Mouse (Mus musculus): ENCODE data around the gene Sncb. TPM values are rescaled to one million over a fixed set of nuclear protein-coding genes. Genes with fewer than 3 reads are reported as not detected.

Gene Sncb
- total RNA-seq (2023; ENCODE audit: inconsistent age) = not detected in 4 replicates

DNA sequence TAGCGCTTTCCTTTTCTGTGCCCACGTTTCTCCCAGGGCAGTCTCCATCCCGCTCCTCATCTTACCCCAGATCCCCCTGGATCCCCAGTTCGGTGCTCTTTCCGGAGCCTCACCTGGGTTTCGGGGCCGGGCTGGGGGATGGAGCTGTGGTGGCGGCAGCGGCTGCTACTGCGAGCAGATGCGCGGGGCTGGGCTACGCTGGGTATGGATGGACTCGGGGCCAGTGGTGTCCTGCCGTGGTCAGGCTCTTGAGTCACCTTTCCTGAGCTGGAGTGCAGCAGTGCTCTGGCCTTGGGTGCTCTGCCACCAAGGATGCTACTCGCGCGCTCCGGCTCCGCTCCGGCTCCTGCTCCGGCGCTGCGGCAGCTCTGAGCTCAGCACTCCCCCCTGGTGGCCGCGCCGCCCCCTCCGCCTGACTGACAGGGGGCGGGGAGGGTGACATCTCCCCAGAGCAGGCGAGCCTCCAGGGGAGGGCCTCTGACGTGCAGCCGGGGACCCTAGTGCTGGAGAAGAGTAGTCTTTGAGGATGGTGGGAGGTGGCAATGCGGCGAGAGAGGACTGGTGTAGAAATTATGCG is at the start of gene Sncb:
Gene Sncb, minus strand, starts transcription at position 404 of the 577 bp plus-strand sequence.

DNA sequence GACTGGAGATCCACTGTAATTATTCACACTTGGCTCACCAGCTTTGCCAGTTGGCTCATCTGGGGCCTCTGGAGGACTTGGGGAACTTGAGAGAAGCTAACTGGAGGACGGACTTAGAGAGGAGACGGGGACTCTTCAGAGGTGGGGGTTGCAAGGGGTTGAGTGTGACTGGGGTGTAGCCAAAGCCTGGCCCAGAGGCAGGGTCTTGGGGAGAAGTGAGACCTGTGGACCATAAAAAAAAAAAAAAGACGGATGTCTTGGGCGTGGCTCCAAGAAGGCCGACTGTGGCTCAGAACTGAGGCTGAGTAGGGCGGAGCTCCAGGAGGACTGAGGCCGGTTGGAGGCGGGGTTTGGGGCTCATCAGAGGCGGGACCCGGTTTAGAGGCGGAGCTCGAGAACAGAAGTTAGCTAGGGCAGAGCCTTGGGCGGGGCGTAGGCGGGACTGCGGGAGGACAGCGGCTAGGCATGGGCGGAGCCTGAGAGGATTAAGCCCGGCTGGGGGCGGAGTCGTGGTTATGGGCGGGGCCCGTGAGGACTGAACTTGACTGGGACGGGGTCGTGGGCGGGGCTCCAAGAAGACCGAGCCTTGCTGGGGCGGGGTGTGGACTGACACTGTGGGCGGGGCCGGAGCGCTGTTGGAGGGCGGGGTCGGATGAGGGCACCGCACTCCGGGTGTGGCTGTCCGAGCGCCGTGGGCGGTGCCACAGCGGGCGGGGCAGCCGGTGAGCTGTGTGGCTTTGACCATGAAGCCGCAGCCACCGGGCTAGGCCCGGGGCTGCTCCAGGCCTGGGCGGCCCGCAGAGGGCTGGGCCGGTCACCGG is 22.6 kb upstream of the Sncb start, which contains the start of gene Tspan17:
Gene Tspan17, plus strand, starts transcription at position 638 of the 821 bp plus-strand sequence.

DNA sequence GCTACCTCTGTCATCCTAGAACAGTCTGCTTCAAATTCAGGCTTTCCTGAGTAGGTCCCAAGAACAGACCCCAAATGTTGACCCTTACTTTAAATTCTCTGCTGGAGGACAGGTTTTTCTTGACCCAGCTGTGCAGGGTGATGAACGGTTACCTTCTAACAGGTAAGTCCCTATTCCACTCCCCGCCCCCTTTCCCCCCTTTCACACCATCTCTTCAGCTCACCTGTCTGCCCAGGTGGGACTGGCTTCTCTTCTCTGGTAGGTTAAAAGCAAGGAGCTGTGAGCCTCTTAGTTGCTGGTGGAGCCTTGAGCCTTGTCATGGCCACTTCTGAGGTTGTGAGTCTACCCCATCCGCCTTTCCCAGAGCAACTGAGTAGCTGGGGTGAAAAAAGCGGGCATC is 17.3 kb upstream of the Sncb start, which contains the start of gene Eif4e1b:
Gene Eif4e1b, plus strand, starts transcription at position 301 of the 400 bp plus-strand sequence.

DNA sequence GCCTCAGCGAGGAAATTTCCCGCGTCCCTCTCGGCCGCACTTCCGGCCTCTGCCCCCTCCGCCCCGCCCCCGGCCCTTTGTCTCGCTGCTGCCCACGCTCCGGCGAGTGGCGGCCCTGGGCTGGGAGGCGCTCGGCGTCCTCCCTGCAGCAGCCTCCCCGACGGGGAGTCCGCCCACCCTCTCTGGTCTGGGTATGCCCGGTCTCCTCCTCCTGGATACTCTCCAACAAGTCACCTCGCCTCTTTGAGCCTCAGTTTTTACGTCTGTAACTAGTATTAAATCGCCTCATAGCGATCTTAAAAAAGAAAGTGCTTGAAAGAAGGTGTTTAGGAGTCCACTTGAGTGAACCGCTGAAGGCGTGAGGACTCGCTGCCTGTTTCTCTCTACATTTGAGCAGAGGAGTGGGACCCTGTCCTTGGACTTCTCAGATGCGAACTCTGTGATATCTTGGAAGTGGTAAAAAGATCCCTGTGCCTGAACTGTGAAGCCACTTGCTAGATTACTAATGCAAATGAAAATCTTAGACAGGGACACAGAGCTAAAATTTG is 16.5 kb downstream of the Sncb start, which contains the start of gene Gprin1:
Gene Gprin1, minus strand, starts transcription at position 11 of the 548 bp plus-strand sequence.

Other genes starting within 250 kb of the Sncb start
- 32.2 to 39.9 TPM (median 38.0 TPM) in 4 replicates for gene 4833439L19Rik, start 201.2 kb downstream of the Sncb start, total RNA-seq (2023; ENCODE audit: inconsistent age)
- 6.8 to 8.6 TPM (median 7.3 TPM) in 4 replicates for gene Arl10, start 191.6 kb downstream of the Sncb start, total RNA-seq (2023; ENCODE audit: inconsistent age)
- gene Nop16, start 176.5 kb downstream of the Sncb start, total RNA-seq (2023; ENCODE audit: inconsistent age) = 13.4 to 21.1 TPM (median 16.2 TPM) in 4 replicates
- 61.3 to 69.6 TPM (median 64.9 TPM) in 4 replicates for gene Higd2a, start 176.4 kb downstream of the Sncb start, total RNA-seq (2023; ENCODE audit: inconsistent age)
- gene Cltb, start 155.3 kb downstream of the Sncb start, total RNA-seq (2023; ENCODE audit: inconsistent age) = 16.4 to 21.7 TPM (median 20.8 TPM) in 4 replicates
- 63.9 to 72.2 TPM (median 66.1 TPM) in 4 replicates for gene Faf2, start 144.8 kb downstream of the Sncb start, total RNA-seq (2023; ENCODE audit: inconsistent age)
- gene Rnf44, start 72.7 kb downstream of the Sncb start, total RNA-seq (2023; ENCODE audit: inconsistent age) = 247 to 275 TPM (median 269 TPM) in 4 replicates
- not detected in 4 replicates for gene Cdhr2, start 65.1 kb downstream of the Sncb start, total RNA-seq (2023; ENCODE audit: inconsistent age)
- not detected in 4 replicates for gene Gprin1, start 16.7 kb downstream of the Sncb start, total RNA-seq (2023; ENCODE audit: inconsistent age)
- not detected in 4 replicates for gene Eif4e1b, start 17.4 kb upstream of the Sncb start, total RNA-seq (2023; ENCODE audit: inconsistent age)
- 5.1 to 12.6 TPM (median 5.2 TPM) in 4 replicates for gene Tspan17, start 22.8 kb upstream of the Sncb start, total RNA-seq (2023; ENCODE audit: inconsistent age)
- 0.21 to 0.61 TPM in 2 of 4 replicates, not detected in the others for gene Unc5a, start 182.8 kb upstream of the Sncb start, total RNA-seq (2023; ENCODE audit: inconsistent age)